Mouse (Mus musculus) spleen, adult 2 months (tissue): Measurements from ENCODE around the gene Vps54. TPM values are rescaled to one million over a fixed set of nuclear protein-coding genes. Genes with fewer than 3 reads are reported as not detected.
"Not testable (repeated sequence)": the region's sequence is repeated elsewhere in the genome, so short reads cannot be mapped to it uniquely, and the experiment has no call there.

Experiments used
- DNase-seq, 2 experiments: peaks; one replicate each; pipeline versions ENCODE4 v3.0.0 to v3.0.0-alpha.2; 2012 to 2021; ENCODE audit warnings: low spot score in 2 of 2, low read depth in 1 of 2
- H3K27ac ChIP-seq: fragments of 200-500 bp; 2 replicates; pipeline ENCODE4 v1.5.1; 2012; ENCODE audit warnings: low read length, inconsistent platforms; ENCODE audit not compliant: insufficient read depth
- H3K27me3 ChIP-seq: fragments of 200-500 bp; 2 replicates; pipeline ENCODE4 v1.6.1; 2012; ENCODE audit warnings: mild to moderate bottlenecking, moderate library complexity, low read length, inconsistent platforms; ENCODE audit not compliant: control insufficient read depth, insufficient read depth
- H3K36me3 ChIP-seq: fragments of 200-500 bp; 2 replicates; pipeline ENCODE4 v1.6.1; 2012; ENCODE audit warnings: mild to moderate bottlenecking, low read length, inconsistent platforms; ENCODE audit not compliant: control insufficient read depth, insufficient read depth
- H3K4me1 ChIP-seq: fragments of 200-500 bp; 2 replicates; pipeline ENCODE4 v1.6.1; 2011; ENCODE audit warnings: inconsistent platforms; ENCODE audit not compliant: control insufficient read depth, insufficient read depth, insufficient read length
- H3K4me3 ChIP-seq: fragments of 200-500 bp; 2 replicates; pipeline ENCODE4 v1.5.1; 2011; ENCODE audit warnings: mild to moderate bottlenecking, inconsistent platforms; ENCODE audit not compliant: insufficient read depth, insufficient read length; ENCODE audit errors: extremely low read depth
- CTCF ChIP-seq: fragments of 200-500 bp; IDR thresholded peaks from 2 replicates; pipeline ENCODE4 v1.5.1; 2011; ENCODE audit warnings: mild to moderate bottlenecking, inconsistent platforms; ENCODE audit not compliant: insufficient read depth, insufficient read length, insufficient replicate concordance; ENCODE audit errors: extremely low read depth
- POLR2A ChIP-seq: fragments of 200-500 bp; IDR thresholded peaks from 2 replicates; pipeline ENCODE4 v1.6.1; 2011; ENCODE audit warnings: low read depth, low read length, inconsistent platforms
- WGBS: fragments of 180-500 bp; shearing (Covaris S2); methylation state at CpG from one replicate; pipeline ENCODE4 v1.1.7; 2018; 5-methylcytosine and 5-hydroxymethylcytosine counted together
- polyA plus RNA-seq: library from polyadenylated mRNA; depleted of rRNA; stranded (reverse); fragments of >200 nt; gene quantifications from 2 replicates; pipeline ENCODE4 v1.2.3, GENCODE M21; 2012

The Vps54 gene
- polyA plus RNA-seq, 1 experiment: 7.0 TPM

GRCm38 (mm10) chr11:21276151-21276550 lies 37.1 kb downstream of the Vps54 start:
- H3K36me3 ChIP-seq: peaks cover 6% of the 10 kb centered on the region; the same call in 1 of the 2 replicates
- TF ChIP-seq CTCF (no peak), POLR2A (no peak)
- H3K27ac ChIP-seq: no peak overlapping the region

GRCm38 (mm10) chr11:21286391-21286790 lies 47.3 kb downstream of the Vps54 start:
- Histone ChIP-seq H3K27ac (no peak overlapping the region), H3K27me3 (no peaks in the 10 kb centered on the region), H3K4me3 (no peak overlapping the region), H3K36me3 (peaks cover 1% of the 10 kb centered on the region; the same call in 1 of the 2 replicates), H3K4me1 (no peaks in the 10 kb centered on the region)
- WGBS: 84% methylated on average over 3 of the region's 3 CpGs
- no peak for DNase-seq
- TF ChIP-seq POLR2A (no peak), CTCF (no peak)

More at GRCm38 (mm10) chr11:21276151-21276550, 37.1 kb downstream of the Vps54 start:
- DNase-seq: no peak
- no peak overlapping the region for H3K4me3 ChIP-seq
- no peaks in the 10 kb centered on the region for H3K27me3 ChIP-seq
- WGBS: 96% methylated on average over 2 of the region's 2 CpGs
- H3K4me1 ChIP-seq: peaks cover 2% of the 10 kb centered on the region

GRCm38 (mm10) chr11:21288153-21288552 lies 49.1 kb downstream of the Vps54 start:
- H3K4me3 ChIP-seq, H3K36me3 ChIP-seq, H3K4me1 ChIP-seq, DNase-seq, H3K27me3 ChIP-seq, H3K27ac ChIP-seq: not testable (repeated sequence)
- 96% methylated on average over 2 of the region's 2 CpGs for WGBS

- Histone ChIP-seq H3K4me3 (no peak overlapping the region), H3K27me3 (no peaks in the 10 kb centered on the region), H3K27ac (no peak overlapping the region), H3K4me1 (0 out of 2 replicates have a peak, but pooled peaks cover 2% of the 10 kb centered on the region), H3K36me3 (peaks cover 8% of the 10 kb centered on the region)
- 68% methylated on average over 5 of the region's 5 CpGs for WGBS
- no peak for DNase-seq
- TF ChIP-seq POLR2A: no peak
- TF ChIP-seq CTCF: no peak
Observed at GRCm38 (mm10) chr11:21295486-21295885, 56.4 kb downstream of the Vps54 start.

GRCm38 (mm10) chr11:21303619-21304018 lies 64.5 kb downstream of the Vps54 start:
- no peaks in the 10 kb centered on the region for H3K27me3 ChIP-seq
- DNase-seq: no peak
- H3K4me1 ChIP-seq: 0 out of 2 replicates have a peak, but pooled peaks cover 2% of the 10 kb centered on the region
- H3K27ac ChIP-seq: no peak overlapping the region
- peaks cover 23% of the 10 kb centered on the region for H3K36me3 ChIP-seq
- no peak overlapping the region for H3K4me3 ChIP-seq
- no peak for TF ChIP-seq CTCF
- TF ChIP-seq POLR2A: no peak
- 80% methylated on average over 3 of the region's 3 CpGs for WGBS

GRCm38 (mm10) chr11:21307078-21307668 lies 68.1 kb downstream of the Vps54 start:
- no peak overlapping the region for H3K4me3 ChIP-seq
- no peak for DNase-seq
- TF ChIP-seq CTCF (no peak), POLR2A (no peak)
- no peak overlapping the region for H3K27ac ChIP-seq
- no peaks in the 10 kb centered on the region for H3K4me1 ChIP-seq
- 91% methylated on average over 5 of the region's 5 CpGs for WGBS
- H3K27me3 ChIP-seq: no peaks in the 10 kb centered on the region
- peaks cover 20% of the 10 kb centered on the region for H3K36me3 ChIP-seq

- no peak overlapping the region for H3K27ac ChIP-seq
Observed at GRCm38 (mm10) chr11:21308119-21308518, 69.0 kb downstream of the Vps54 start.

More at GRCm38 (mm10) chr11:21308119-21308518, 69.0 kb downstream of the Vps54 start:
- no peaks in the 10 kb centered on the region for H3K27me3 ChIP-seq
- H3K4me3 ChIP-seq: no peak overlapping the region
- DNase-seq: peak in 1 of 2 experiments; percentile 9
- TF ChIP-seq CTCF (peak; percentile 36; the same call in 1 of the 2 replicates), POLR2A (no peak)
- H3K36me3 ChIP-seq: peaks cover 21% of the 10 kb centered on the region
- WGBS: 86% methylated on average over 5 of the region's 5 CpGs
- H3K4me1 ChIP-seq: no peaks in the 10 kb centered on the region
